Mouse (Mus musculus) limb, embryonic 14.5 days (tissue): ENCODE data around the gene Fam234b. TPM values are rescaled to one million over a fixed set of nuclear protein-coding genes. Genes with fewer than 3 reads are reported as not detected.

Source experiments
- ATAC-seq: fragments of 200-750 bp; cut with Nextera tagmentation; 2 replicates; pipeline ENCODE4 v1.8.0; 2017; ENCODE audit warnings: low read depth, moderate number of reproducible peaks, moderate TSS enrichment; ENCODE audit not compliant: low FRiP score
- DNase-seq: peaks from one replicate; pipeline ENCODE4 v3.0.0-alpha.2; 2015; ENCODE audit warnings: low spot score
- H3K27ac ChIP-seq: fragments of 300-500 bp; sonication (generic); replicated peaks from 2 replicates; pipeline ENCODE4 v1.5.1; 2014; ENCODE audit warnings: low read depth, mild to moderate bottlenecking, low read length, moderate library complexity, mixed read lengths
- H3K27me3 ChIP-seq: fragments of 300-500 bp; sonication (generic); 2 replicates; pipeline ENCODE4 v1.6.1; 2014; ENCODE audit warnings: low read length, mixed read lengths; ENCODE audit not compliant: control insufficient read depth, insufficient read depth
- H3K36me3 ChIP-seq: fragments of 300-500 bp; sonication (generic); 2 replicates; pipeline ENCODE4 v1.6.1; 2014; ENCODE audit warnings: mild to moderate bottlenecking, low read length, moderate library complexity, mixed read lengths; ENCODE audit not compliant: control insufficient read depth, insufficient read depth
- H3K4me1 ChIP-seq: fragments of 300-500 bp; sonication (generic); 2 replicates; pipeline ENCODE4 v1.6.1; 2014; ENCODE audit warnings: antibody characterized with exemption, low read length, mixed read lengths; ENCODE audit not compliant: control insufficient read depth, insufficient read depth
- H3K4me2 ChIP-seq: fragments of 300-500 bp; sonication (generic); replicated peaks from 2 replicates; pipeline ENCODE4 v1.6.1; 2014; ENCODE audit warnings: low read depth, mild to moderate bottlenecking, low read length, moderate library complexity; ENCODE audit not compliant: severe bottlenecking
- H3K4me3 ChIP-seq: fragments of 300-500 bp; sonication (generic); replicated peaks from 2 replicates; pipeline ENCODE4 v1.5.1; 2014; ENCODE audit warnings: low read length
- H3K9ac ChIP-seq: fragments of 300-500 bp; sonication (generic); 2 replicates; pipeline ENCODE4 v1.6.1; 2014; ENCODE audit warnings: mild to moderate bottlenecking, low read depth, low read length, moderate library complexity; ENCODE audit not compliant: severe bottlenecking
- H3K9me3 ChIP-seq: fragments of 300-500 bp; sonication (generic); 2 replicates; pipeline ENCODE4 v1.6.1; 2016; ENCODE audit warnings: low read length; ENCODE audit not compliant: control insufficient read depth
- POLR2A ChIP-seq: fragments of 200-500 bp; IDR thresholded peaks from 2 replicates; pipeline ENCODE4 v1.8.0; 2012; ENCODE audit warnings: inconsistent platforms, mild to moderate bottlenecking, moderate library complexity, borderline replicate concordance; ENCODE audit not compliant: insufficient read depth, insufficient read length; ENCODE audit errors: extremely low read depth
- WGBS: fragments of 180-500 bp; shearing (Covaris S2); extraction: QIAGEN DNeasy Blood & Tissue Kit; methylation state at CpG from one replicate; pipeline ENCODE4 v1.1.7; 2014; 5-methylcytosine and 5-hydroxymethylcytosine counted together
- polyA plus RNA-seq, 2 experiments: library from polyadenylated mRNA; depleted of rRNA in 1 of 2; stranded (reverse) in 1 of 2; unstranded in 1 of 2; fragments of >200 nt; fragmentation: Nextera tagmentation in 1 of 2; extraction: Ambion mirVana in 1 of 2; gene quantifications; 2 replicates each; pipeline versions ENCODE4 v1.2.1 to v1.2.3; 2012 to 2014

The Fam234b gene
- polyA plus RNA-seq, 2 experiments, result 23.9 to 26.2 TPM

GRCm38 (mm10) chr6:135205802-135206201, 8.0 kb downstream of the Fam234b start:
- no peak overlapping the region for H3K9ac ChIP-seq
- H3K4me3 ChIP-seq, result no peak overlapping the region
- TF ChIP-seq POLR2A, result no peak
- DNase-seq (no peak), ATAC-seq (no peak)
- H3K27ac ChIP-seq, result no peak overlapping the region
- H3K4me1 ChIP-seq, result no peaks in the 10 kb centered on the region
- 89% methylated on average over 4 of the region's 4 CpGs for WGBS
- H3K9me3 ChIP-seq, result no peaks in the 10 kb centered on the region
- H3K4me2 ChIP-seq, result no peak overlapping the region
- no peaks in the 10 kb centered on the region for H3K27me3 ChIP-seq
- H3K36me3 ChIP-seq, result no peaks in the 10 kb centered on the region; the same call in 1 of the 2 replicates

DNA sequence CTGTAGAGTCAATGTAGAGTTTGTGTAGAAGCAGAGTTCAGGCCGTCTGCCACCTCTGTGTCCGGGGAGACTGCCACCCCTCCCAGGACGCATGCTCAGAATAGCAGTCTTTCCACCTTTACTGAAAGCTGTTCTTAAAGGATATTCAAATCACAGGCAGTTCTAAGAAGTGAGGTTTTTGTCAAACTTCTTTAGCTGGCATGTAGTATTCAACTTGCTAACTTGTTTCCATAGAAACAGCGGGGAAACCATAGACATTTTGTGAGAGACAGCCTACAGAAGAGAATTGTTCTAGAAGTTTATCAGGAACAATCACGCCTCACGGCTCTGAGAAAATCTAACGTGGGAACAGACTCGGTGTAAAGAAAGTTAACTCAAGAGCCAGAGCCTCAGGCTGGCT, 9.1 kb downstream of the Fam234b start:
- Histone ChIP-seq H3K9me3 (no peaks in the 10 kb centered on the region), H3K36me3 (no peaks in the 10 kb centered on the region; the same call in 1 of the 2 replicates), H3K27ac (no peak overlapping the region), H3K9ac (no peak overlapping the region), H3K4me3 (no peak overlapping the region), H3K4me1 (no peaks in the 10 kb centered on the region), H3K27me3 (no peaks in the 10 kb centered on the region), H3K4me2 (no peak overlapping the region)
- WGBS, result 84% methylated on average over 8 of the region's 8 CpGs
- ATAC-seq (no peak), DNase-seq (no peak)
- TF ChIP-seq POLR2A, result no peak

- ATAC-seq (no peak), DNase-seq (no peak)
- H3K4me1 ChIP-seq, result no peaks in the 10 kb centered on the region
- H3K9me3 ChIP-seq, result no peaks in the 10 kb centered on the region
- no peak overlapping the region for H3K9ac ChIP-seq
- WGBS, result 78% methylated on average over 7 of the region's 7 CpGs
- no peaks in the 10 kb centered on the region for H3K27me3 ChIP-seq
- H3K4me3 ChIP-seq, result no peak overlapping the region
- H3K4me2 ChIP-seq, result no peak overlapping the region
- H3K36me3 ChIP-seq, result no peaks in the 10 kb centered on the region; the same call in 1 of the 2 replicates
- H3K27ac ChIP-seq, result no peak overlapping the region
- no peak for TF ChIP-seq POLR2A
These were observed 13.4 kb downstream of the Fam234b start for GRCm38 (mm10) chr6:135211169-135211568.

GRCm38 (mm10) chr6:135212666-135213065, 14.9 kb downstream of the Fam234b start:
- TF ChIP-seq POLR2A, result no peak
- no peak for DNase-seq
- H3K9ac ChIP-seq, result no peak overlapping the region
- no peak overlapping the region for H3K4me2 ChIP-seq
- H3K36me3 ChIP-seq, result peaks cover 4% of the 10 kb centered on the region
- 78% methylated on average over 2 of the region's 2 CpGs for WGBS
- H3K9me3 ChIP-seq, result no peaks in the 10 kb centered on the region
- H3K27ac ChIP-seq, result no peak overlapping the region
- ATAC-seq, result no peak
- H3K4me3 ChIP-seq, result no peak overlapping the region
- no peaks in the 10 kb centered on the region for H3K4me1 ChIP-seq
- no peaks in the 10 kb centered on the region for H3K27me3 ChIP-seq

DNA sequence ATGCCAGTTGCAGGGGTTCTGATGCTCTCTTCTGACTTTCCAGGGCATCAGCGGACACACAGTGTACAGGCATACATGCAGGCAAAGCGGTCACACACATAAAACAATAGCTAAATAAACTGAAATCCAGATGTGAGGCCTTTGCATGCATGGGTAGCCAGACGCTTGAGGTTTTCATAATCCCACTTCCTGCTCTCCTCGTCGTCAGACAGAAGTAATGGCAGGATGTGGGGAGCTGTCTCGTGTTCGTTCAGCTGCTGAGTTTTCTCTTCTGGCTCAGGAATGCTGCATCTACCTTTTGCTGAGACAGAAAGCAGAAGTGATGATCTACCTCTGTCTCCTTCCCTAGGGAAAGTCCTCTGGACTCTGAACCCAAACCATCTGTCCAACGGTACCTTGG, 20.6 kb downstream of the Fam234b start:
- Histone ChIP-seq H3K9me3 (no peaks in the 10 kb centered on the region), H3K4me1 (peaks cover 5% of the 10 kb centered on the region; the same call in 1 of the 2 replicates), H3K4me2 (no peak overlapping the region), H3K27me3 (no peaks in the 10 kb centered on the region), H3K27ac (no peak overlapping the region), H3K9ac (no peak overlapping the region), H3K4me3 (no peak overlapping the region), H3K36me3 (peaks cover 8% of the 10 kb centered on the region)
- no peak for DNase-seq
- whole genome bisulfite sequencing, result 33% methylated on average over 8 of the region's 8 CpGs
- ATAC-seq, result no peak
- no peak for TF ChIP-seq POLR2A

DNA sequence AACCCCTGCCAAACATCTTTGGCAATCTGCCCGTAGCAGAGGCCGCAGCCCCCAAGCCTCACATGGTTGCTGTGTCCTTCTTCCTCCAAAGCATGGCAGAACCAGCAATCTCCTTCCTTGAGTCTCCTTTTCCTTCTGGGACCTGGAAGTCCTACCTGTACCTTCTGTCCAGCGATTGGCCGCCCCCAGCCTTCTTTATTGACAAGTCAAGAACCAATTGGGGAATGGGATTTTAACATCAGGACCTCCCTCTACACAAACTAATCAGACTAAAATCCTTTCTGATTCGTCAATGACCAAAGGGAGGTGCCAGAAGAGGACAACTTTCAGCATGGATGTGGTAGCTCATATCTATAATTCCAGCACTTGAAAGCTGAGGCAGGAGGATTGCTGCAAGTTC, 22.1 kb downstream of the Fam234b start:
- no peak overlapping the region for H3K27ac ChIP-seq
- H3K36me3 ChIP-seq, result peaks cover 8% of the 10 kb centered on the region; the same call in 1 of the 2 replicates
- peaks cover 7% of the 10 kb centered on the region; the same call in 1 of the 2 replicates for H3K4me1 ChIP-seq
- H3K9ac ChIP-seq, result no peak overlapping the region
- WGBS, result 82% methylated on average over 5 of the region's 5 CpGs
- H3K9me3 ChIP-seq, result no peaks in the 10 kb centered on the region
- DNase-seq (no peak), ATAC-seq (no peak)
- no peaks in the 10 kb centered on the region for H3K27me3 ChIP-seq
- H3K4me3 ChIP-seq, result no peak overlapping the region
- TF ChIP-seq POLR2A, result no peak
- no peak overlapping the region for H3K4me2 ChIP-seq
